Mouse (Mus musculus) lung, postnatal 0 days (tissue): ENCODE results near the gene Sigirr.

Experiments used
- CTCF ChIP-seq: IDR thresholded peaks from 2 replicates; pipeline ENCODE4 v1.5.1; 2016; ENCODE audit warnings: antibody characterized with exemption, mild to moderate bottlenecking
- EP300 ChIP-seq: IDR thresholded peaks from 2 replicates; pipeline ENCODE4 v1.6.1; 2016; ENCODE audit warnings: antibody characterized with exemption, mild to moderate bottlenecking, control low read depth

DNA sequence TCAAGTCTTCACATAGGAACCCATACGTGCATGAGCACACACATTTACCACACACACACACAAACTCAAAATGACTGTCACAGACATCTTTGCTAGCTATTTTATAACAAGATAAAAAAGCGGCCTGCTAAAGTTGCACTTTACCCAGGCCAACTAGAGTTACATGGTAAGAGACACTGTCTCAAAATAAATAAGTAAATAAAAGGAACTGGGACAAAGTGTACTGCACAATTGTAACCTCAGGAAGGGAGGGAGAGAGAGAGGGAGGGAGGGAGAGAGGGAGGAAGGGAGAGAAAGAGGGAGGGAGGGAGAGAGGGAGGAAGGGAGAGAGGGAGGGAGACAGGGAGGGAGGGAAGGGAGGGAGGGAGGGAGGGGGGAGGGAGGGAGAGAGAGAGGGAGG lies 48.0 kb downstream of the Sigirr start:
- TF ChIP-seq CTCF: no peak
- no peak for TF ChIP-seq EP300
